Mouse (Mus musculus) liver (tissue): ENCODE data around the gene Med12l.
A peak's percentile ranks its signal among the peaks of the same experiment; 100 is the strongest.

Experiments used
- DNase-seq: peaks from one replicate; pipeline ENCODE4 v3.0.0-alpha.2; 2020; ENCODE audit warnings: mixed read lengths

The Med12l gene

GRCm38 (mm10) chr3:59197329-59197948 lies 191.8 kb downstream of the Med12l start:
- DNase-seq = no peak

GRCm38 (mm10) chr3:59203802-59204520 lies 198.3 kb downstream of the Med12l start:
- no peak for DNase-seq

- no peak for DNase-seq
Observed at GRCm38 (mm10) chr3:59204719-59205503, 199.3 kb downstream of the Med12l start.

GRCm38 (mm10) chr3:59205941-59206340 lies 200.3 kb downstream of the Med12l start:
- DNase-seq = no peak

DNA sequence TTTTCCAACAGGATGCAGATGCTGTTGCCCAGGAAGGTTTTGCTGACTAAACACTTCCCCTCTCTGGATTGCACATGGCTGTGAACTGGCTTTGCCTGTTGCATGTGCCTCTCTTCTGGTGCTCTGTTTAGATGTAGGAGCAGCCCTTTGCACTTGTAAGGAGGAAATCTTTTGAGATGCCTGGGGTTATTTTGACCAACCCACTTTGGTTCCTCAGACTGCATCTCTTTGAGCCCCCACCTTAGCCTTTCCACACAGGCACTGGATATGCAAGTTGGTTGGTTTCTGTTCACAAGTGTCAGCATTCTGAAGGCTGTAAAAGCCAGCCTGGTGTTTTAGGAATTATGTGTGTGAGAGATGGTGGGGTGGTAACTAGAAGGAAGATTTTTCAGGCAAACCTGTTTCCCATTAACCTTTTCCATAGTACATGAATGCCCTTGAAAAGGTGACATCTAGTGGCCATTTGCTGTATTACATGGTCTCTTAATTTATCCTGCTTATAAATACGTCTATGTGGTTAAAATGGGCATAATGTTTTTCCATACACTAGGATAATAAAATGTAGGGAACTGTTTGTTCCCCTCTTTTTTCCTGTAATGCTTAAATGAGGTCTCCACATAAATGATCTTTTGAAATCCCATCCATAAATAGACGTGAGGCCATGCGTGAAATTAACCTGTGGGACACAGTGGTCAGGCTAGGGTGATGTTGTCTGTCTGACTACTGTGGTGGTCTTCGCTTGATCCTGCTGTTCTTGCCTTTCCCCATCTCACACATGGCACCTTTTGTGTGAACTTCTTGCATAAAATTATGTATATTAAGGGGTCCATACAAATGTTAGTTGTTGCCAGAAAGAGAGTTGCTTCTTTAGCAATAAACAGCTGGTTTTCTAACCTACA lies 203.3 kb downstream of the Med12l start:
- DNase-seq = no peak

DNA sequence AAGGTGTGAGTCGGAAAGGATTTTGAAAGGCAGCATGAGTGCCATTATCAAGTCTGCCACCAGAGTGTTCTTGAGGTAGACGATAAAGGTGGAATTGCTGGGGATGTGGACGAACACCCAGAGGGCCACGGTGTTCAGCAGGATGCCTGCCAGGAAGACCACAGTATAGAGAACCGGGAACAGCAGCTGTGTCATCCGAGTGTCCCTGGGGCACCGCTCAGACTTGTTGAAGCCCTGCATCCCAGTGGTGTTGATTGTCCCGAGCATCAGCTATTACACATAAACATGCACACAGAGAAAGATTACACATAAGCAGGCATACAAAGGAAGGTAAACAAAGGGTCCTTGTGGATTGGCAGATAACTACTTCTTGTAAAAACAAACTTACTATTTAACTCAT lies 204.5 kb downstream of the Med12l start:
- no peak for DNase-seq

GRCm38 (mm10) chr3:59210727-59211126 lies 205.1 kb downstream of the Med12l start, which contains the start of gene P2ry13:
TSS of gene P2ry13 (minus strand) at chr3:59210882.
- DNase-seq = no peak

GRCm38 (mm10) chr3:59211784-59212183 lies 206.2 kb downstream of the Med12l start:
- DNase-seq = no peak

- no peak for DNase-seq
Observed at GRCm38 (mm10) chr3:59212404-59212803, 206.8 kb downstream of the Med12l start.

DNA sequence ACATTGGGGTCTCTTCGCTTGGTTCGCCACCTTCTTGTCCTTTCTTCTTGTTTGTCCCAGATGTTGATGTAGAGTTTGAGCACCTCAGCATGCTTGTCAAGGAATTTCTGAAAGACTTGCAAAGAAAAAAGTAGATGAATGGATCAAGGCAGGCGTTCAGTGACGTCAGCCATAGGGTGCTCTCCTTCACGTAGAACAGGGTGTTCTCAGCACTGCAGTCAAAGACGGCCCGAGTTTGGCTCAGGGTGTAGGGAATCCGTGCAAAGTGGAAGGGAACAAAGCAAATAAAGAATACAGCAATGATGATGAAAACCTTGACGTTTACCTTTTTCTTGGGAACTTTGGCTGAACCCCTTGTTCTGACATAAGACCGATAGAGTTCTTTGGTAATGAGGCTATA lies 211.6 kb downstream of the Med12l start:
- no peak for DNase-seq

GRCm38 (mm10) chr3:59219326-59219725 lies 213.7 kb downstream of the Med12l start:
- no peak for DNase-seq

DNA sequence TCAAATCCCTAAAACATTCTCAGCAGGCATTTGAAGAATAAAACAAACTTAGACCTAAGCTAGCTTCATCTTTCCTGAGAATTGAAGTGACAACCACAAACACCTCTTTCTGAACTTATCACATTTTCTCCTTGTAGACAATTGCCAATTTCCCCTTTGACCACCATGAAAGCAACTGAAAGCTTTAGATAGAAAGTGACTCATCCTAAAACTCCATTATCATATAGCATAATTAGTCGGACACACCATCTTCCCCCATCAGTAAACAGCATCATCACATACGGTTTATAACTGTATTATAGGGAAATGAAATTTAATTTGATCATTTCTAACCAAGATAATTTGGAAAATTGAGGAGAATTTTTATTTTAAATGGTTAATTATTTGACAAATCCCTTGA lies 216.7 kb downstream of the Med12l start:
- DNase-seq = no peak

- no peak for DNase-seq
Observed at GRCm38 (mm10) chr3:59225411-59225810, 219.8 kb downstream of the Med12l start.

- no peak for DNase-seq
Observed at GRCm38 (mm10) chr3:59227696-59228095, 222.1 kb downstream of the Med12l start.

DNA sequence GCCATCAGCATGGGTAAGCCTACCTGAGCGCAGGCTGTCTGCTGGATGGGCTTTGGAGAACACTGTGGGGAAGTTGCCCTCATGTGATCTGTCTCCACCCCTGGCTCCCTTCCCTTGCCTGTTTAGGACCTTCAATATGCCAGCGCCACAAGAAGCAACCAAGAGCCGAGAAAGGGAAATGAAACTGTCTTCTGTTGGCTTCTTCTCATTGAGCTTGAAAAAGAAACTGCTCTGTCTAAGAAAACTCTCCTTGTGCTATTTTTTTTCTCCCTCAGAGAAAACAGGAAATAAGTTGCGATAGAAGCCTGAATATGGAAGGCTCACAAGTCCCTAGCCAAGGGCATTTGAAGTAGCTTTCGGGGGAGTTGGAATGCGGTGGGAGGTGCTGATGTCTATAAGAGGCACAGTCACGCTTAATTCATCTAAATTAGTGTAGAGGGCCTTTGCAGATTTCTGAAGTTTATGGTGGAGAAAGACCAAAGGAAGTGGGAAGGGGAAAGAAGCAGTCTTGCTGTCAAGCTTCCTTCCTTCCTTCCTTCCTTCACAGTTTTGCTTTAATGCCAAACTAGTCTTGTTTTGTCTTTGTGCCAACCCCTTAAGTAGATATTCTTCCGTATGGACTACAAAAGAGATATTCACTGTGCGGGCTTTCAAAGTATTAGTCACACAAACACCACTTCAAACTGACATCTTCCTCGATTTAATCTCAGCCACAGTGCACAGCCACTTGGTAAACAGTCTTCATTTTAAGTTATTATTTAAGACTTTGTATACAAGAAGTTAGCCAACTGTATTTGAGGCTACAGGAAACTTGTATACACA lies 223.3 kb downstream of the Med12l start:
- no peak for DNase-seq

GRCm38 (mm10) chr3:59230912-59231311 lies 225.3 kb downstream of the Med12l start:
- DNase-seq = no peak

DNA sequence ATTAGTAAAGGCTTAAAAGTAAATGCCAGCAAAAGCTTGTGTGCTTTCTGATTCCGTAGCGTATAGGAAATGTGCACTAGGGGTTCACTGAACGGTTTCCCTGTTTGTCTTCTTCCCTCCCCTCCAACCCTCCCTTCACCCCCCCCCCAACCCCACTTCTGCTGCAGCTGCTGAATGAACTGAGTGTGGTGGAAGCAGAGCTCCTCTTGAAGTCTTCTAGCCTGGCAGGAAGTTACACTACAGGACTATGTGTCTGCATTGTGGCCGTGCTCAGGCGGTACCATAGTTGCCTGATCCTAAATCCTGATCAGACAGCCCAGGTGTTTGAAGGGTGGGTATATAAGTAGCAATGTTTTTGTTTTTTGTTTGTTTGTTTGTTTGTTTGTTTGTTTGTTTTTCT lies 229.3 kb downstream of the Med12l start:
- DNase-seq = peak; percentile 11

DNA sequence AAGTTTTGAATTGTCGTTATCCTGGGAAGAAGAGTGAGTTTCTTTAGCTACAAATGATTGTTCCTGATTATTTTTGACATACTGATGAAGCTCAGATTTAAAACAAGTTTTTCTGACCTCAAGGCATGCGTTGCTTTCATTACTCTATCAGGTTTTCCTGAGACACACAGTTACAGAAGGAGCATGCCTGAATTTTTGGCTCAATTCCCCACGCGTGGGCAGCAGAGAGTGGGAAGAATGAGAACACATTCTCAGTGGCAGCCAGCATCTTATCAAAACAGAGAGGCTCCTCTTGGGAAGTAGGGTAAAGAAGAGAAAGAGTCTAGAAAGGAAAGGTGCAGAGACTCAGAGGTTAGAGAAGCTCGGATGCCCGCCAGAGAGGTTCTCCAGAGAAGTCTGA lies 237.8 kb downstream of the Med12l start:
- no peak for DNase-seq

DNA sequence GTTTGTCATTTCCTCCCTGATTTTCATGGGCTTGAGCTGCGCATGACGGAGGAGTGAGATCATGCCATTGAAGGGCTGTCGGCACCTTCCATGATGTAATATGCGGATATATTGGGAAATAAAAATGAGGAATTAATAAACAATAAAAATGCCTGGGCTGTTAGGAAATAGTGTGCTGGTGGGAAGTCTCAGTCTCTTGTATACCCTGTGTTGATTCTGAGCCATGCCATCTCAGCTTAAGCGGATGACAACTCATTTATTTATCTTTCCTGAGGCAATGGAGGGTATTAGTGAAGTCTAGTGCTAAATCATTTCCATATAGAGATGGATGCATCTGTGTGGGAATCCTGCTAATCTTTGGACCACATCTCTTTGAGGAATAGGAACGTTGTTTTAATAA lies 242.4 kb downstream of the Med12l start:
- no peak for DNase-seq

DNA sequence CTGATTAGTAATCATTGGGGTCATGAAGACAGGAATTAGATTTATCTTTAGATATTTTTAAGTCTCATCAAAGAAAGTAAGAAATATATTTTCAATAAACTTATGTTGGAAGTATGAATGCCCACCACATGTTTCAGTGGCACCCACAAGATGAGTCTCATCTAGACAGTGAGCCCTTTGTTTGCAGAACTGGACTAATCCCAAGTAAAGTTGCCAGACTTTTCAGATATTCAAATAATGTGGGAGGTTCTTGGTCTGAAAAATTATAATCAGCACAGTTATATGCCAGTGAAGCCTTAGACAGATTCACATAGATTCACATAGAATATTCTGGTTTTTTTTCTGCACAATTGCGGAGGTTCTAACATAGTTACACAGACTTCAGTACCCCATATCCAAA lies 244.8 kb downstream of the Med12l start:
- DNase-seq = no peak

DNA sequence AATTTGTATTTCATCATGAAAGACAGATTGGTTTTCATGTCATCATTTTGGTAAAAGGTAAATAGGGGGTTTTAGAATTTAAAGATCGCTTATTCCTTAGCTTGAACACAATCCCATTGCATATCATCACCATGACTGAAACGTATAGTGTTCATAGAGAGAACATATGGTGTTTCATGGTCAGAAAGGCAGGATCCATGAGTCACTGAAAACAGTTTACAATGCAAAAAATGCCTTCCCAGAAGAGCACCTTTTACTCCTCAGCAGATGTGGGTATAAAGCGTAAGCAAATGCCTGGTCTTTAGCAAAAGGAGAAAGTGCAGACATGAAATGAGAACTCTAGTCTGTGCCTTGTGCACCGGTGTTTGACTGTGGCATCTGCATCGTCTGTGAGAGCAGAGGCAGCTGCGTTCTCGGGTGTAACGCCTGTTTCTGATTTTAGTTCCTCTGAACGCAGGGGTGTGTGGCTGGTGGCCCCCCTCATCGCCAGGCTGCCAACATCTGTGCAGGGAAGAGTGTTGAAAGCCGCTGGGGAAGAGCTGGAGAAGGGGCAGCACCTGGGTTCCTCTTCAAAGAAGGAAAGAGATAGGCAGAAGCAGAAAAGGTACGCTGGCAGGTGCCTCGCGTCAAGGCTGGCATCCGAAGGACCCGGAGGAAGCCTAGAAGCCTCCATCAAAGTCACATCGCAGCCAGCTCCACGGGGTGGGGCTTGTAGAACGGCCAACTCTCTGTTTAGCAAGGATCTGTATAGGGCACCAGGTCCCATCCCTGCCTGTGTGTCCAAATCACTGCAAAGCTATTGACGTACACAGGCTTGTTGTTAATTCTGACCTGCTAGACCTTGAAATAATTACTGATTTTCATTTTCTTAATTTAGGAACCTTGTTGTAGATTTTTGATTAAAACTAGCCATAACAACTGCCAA lies 252.4 kb downstream of the Med12l start:
- no peak for DNase-seq
